Mouse (Mus musculus) cerebellum, adult 11 months (tissue): ENCODE measurements at regions not wholly inside any gene's neighbourhood (a gene's known extent, or its start where the extent isn't known, plus 50 kb on each side); places are given as distances from the start of the nearest gene placed in this dataset.

Experiments used
- DNase-seq: peaks from one replicate; pipeline ENCODE4 v3.0.0; 2022

DNA sequence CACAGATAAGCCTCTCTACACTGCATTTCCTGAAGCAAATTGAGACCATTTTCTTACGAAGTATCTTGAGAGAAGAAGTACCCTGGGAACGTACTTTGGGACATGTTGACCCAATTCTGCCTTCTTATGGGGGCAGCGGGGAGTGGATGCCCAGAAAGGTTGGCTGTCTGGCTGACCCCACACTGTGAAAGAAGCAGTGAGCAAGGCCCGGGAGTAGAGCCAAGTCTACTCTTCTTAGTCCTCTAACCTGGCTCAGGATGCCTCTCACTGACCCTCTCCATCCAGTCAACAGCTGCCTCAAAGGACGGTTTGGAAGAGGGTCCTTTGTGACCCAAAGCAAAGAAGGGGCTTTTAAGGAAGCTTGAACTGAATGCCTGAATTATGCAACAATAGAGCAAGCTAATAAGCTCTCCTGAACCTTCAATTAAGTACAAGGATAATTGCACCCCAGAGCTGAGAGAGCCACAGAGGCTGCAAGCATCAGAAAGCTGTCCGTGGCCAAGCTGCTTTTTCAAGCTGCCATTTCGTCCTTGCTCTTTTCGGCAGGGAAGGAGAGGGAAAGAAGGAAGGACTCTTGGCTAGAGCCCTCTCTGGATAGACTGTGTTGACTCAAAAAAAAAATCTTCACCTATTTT is 70.3 kb downstream of the Pctp start:
- DNase-seq, result peak; percentile 4

- no peak for DNase-seq
These were observed 73.3 kb downstream of the Pctp start for GRCm38 (mm10) chr11:89929115-89929988.

GRCm38 (mm10) chr11:89927483-89928156 is 75.1 kb downstream of the Pctp start:
- DNase-seq, result no peak

- DNase-seq, result no peak
These were observed 80.1 kb downstream of the Pctp start for GRCm38 (mm10) chr11:89922551-89922950.

- peak; percentile 2 for DNase-seq
These were observed 81.5 kb downstream of the Pctp start for GRCm38 (mm10) chr11:89921146-89921545.

- DNase-seq, result no peak
These were observed 86.9 kb downstream of the Pctp start for GRCm38 (mm10) chr11:89915795-89916194.

GRCm38 (mm10) chr11:89914577-89914976 is 88.1 kb downstream of the Pctp start:
- DNase-seq, result no peak

DNA sequence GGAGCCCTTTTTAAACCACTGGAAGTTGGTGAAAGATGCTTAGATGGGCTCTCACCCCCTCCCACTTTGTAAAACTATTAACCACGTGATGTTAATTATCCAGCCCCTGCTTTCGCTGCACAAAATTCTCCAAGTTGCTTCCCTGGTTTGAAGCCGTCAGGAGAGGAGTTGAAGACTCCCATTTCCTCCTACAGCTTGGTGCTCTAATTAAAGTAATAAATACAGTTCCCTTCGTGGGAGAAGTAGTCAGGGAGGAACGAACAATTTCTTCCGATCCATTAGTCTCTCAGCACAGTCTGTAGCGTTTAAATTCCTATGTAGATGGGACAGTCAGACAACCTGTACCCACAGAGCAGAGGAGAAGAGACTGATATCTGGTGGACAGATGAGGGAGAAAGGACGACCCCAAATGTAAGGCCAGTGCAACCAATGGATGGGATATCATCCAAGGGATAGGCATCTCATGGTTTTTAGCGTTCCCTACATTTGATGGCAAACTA is 101.4 kb downstream of the Pctp start:
- no peak for DNase-seq

GRCm38 (mm10) chr11:89898516-89898915 is 104.2 kb downstream of the Pctp start:
- no peak for DNase-seq

DNA sequence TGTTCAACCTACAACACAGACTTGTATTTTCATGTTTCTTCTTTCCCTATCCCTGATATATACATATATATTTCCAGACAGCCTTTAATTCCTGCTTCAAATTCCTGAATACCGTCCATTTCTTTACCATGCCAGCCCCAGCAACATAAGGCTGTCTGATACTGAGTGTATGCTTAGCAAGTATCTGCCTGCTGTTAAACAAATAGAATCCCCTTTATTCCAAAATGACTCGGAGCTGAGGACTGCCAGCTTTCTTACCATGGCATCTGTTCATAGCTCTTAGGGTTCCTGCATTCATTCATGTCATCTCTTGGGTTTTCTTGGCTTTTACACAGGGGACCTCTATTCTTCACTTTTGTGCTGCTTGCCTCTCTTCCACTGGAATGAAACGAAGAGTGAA is 105.8 kb downstream of the Pctp start:
- no peak for DNase-seq

- DNase-seq, result no peak
These were observed 94.1 kb upstream of the Ankfn1 start for GRCm38 (mm10) chr11:89871587-89871986.

- no peak for DNase-seq
These were observed 90.1 kb upstream of the Ankfn1 start for GRCm38 (mm10) chr11:89867575-89867974.

GRCm38 (mm10) chr11:89856184-89856769 is 78.8 kb upstream of the Ankfn1 start:
- no peak for DNase-seq

DNA sequence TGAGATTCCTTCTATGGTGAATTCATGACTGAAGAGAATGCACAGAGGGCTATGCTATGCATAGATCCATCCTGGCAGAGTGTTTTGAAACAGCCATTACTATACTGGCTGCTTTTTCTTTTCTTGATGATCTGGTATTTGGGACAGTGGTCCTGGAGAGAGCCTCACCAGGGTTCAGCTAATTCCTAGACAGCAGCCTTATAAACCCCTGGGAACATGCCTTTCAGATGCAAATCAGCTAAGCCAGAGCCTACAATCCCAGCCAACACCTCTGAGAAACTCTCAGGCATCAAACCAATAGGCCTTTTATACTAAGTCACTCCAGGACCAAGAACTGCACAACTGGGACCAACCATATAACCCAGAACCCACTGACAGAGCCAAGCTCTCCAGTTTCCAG is 64.4 kb upstream of the Ankfn1 start:
- no peak for DNase-seq

GRCm38 (mm10) chr11:89839671-89840327 is 62.3 kb upstream of the Ankfn1 start:
- DNase-seq, result no peak

GRCm38 (mm10) chr11:89837995-89838394 is 60.5 kb upstream of the Ankfn1 start:
- no peak for DNase-seq

DNA sequence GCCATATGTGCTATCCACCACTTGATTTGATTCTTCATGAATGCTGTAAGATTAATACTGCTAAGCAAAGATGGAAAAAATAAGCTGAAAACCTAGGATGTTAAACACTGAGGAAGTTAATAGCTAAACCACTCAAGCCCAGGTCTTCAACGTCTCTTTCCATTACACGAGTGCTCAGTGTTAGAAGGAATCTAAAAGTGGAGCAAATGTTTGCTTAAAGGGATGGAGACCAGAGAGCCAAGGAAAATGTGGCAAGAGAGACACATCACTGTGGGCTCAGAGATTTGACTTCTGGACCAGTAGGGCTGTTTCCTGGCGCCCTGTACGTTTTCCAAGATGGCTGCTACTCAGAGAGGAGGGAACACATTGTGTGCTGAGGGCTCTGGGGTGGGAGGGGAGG is 59.4 kb upstream of the Ankfn1 start:
- DNase-seq, result no peak

DNA sequence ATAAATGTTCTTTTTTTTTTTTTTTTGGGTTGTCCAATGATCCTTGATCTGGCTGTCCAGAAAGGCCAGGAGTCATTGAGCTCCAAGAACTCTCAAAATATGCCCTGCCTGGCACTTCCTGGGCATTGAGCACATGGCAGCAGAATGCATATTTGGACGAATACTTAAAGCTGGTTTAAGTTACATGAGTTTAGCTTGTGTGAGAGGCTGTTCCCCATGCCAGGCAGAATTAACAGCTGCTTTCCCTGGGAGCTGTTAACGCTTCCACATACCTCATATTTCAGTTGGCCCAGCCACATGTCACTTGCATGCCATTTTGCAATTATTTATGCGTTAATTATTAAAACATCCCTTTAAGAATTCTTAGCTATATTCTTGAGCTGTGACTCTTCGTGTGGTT is 56.6 kb upstream of the Ankfn1 start:
- no peak for DNase-seq

DNA sequence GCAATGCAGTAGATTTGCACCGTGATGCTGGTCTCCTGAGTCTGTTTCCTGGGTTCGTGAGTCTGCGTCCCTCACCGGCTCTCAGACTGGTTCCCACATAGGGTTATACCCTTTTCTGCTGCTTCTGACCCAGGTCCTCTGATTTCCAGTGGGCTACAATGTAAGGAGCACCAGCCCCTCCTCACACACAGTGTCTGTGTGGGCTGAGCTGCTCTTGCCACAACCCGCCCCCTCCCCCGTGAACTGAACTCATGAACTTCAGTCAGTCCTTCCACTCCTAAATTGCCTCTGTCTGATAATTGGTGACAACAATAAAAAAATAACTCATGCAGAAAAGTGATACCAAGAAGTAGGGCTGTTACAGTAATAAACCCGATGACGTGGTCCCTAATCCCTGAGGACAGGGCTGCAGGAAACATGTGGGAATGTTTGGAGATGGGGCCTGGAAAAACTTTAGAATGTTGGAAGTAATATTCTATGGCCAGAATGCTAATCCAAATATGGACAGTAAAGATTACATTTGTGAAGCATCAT is 54.2 kb upstream of the Ankfn1 start:
- no peak for DNase-seq
